Mouse (Mus musculus): ENCODE data around the gene Cldn18.

Cldn18 gene

DNA sequence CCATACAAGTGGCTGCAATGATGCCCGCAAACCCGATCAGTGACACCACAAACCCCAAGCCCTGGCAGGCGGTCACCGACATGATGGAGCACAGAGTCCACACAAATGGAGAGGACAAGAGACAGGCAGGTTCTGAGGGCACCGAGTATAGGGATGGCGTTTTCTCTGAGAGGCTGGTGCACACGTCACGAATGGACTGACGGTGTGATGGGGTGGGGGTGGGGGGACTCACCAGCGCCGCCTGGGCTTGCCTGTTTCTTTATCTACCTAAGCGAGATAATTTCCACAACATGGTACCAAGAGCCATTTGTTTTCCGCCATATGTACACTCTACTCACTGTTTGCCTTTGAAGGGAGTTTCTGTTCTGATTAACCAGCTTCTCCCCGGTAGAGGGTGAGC is at the start of gene Cldn18:
Gene Cldn18, minus strand, starts transcription at position 134 of the 400 bp plus-strand sequence.
- DNase-seq (ENCODE audit: low spot score in 2 of 2): no peak

DNA sequence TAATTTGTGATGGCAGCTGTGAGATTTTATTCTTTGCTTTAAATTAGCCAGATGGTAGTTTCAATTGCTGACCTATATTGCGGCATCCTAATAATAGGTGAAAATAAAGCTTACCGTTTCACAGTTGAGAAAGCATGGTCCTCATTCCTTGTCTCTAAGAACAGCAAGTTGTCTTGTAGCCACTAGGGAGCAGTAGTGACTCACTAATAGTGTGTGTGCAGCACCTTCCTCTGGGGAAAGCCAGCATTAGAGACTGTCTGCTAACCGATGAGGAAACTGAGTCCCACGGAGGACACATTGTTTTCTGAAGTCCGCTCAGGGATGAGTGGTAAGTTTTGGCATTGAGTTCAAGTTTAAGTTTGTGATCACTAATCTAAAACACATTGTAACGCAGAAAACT is 46.5 kb upstream of the Cldn18 start:
- DNase-seq (ENCODE audit: low spot score in 2 of 2): no peak

DNA sequence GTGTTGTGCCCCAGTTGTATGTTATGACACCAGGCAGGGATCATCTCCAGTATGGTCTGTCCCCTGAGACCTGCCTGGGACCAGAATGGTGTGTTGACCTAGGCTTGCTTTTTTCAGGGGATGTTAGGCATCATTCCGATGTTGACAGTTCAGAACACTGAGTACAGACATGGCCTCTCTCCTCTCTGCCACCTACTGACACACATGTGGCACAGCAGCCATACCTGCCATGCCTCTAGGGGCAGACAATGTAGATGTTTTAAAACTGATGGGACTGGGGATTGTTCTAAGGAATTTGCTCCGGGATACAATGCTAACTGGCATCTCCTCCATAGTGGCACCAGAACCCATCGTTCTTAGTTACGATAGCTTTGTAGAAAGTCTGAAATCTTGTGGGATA is 33.2 kb upstream of the Cldn18 start:
- DNase-seq (ENCODE audit: low spot score in 2 of 2): no peak

DNA sequence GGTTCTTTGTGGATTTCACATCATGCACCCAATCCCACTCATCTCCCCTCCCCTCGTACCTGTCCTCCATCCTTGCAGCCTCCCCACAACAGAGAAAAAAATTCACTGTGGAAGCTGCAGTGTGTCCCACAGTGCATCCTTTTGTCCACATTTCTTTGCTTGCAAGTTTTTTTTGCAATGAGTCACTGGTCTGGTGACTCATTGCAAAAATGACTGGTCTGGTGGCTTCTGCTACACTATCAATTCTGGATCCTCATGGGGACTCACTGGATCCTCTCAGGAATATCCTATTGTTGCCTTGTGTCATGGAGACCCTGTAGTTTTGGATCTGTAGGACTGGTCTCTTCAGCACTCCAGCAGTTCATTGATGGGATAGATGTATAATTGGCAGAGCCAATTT is 31.2 kb upstream of the Cldn18 start:
- DNase-seq (ENCODE audit: low spot score in 2 of 2): no peak

DNA sequence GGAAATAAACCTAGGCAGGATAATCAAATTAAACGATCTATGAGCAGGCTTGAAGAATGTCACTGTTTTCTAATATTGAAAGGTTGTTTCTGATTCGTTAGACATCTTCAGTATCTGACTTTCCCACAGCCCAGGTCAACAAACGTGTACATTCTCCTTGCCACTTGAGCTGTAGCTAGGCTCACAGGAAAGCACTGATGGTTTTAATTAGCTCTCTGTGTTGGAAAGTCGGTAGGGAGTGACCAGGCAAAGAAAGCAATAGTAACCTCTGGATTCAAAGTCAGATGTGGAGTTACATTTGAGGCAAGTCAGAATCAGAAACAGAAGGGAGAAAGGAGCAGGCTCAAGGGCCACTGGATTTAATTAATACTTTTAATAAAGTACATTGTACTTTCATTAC is 30.7 kb upstream of the Cldn18 start:
- no peak for DNase-seq (ENCODE audit: low spot score in 2 of 2)

DNA sequence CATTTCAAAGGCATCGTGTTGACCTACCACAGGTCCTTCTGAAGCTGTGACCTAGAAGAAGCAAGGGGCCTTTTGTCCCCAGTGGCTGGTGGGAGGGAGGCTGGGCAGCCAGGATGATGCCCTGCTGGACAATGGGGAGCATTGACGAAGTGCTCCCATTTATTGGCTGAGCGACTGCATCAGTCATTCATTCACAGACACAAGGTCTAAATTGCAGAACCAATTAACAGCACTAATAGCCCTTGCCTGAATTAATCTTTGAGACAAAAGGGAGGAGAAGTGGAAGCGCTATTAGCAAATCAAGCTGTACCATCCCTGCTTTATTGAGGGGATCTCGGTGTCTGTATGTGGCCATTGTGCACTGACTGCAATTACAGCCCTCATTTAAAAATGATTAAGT is 27.5 kb upstream of the Cldn18 start:
- no peak for DNase-seq (ENCODE audit: low spot score in 2 of 2)

DNA sequence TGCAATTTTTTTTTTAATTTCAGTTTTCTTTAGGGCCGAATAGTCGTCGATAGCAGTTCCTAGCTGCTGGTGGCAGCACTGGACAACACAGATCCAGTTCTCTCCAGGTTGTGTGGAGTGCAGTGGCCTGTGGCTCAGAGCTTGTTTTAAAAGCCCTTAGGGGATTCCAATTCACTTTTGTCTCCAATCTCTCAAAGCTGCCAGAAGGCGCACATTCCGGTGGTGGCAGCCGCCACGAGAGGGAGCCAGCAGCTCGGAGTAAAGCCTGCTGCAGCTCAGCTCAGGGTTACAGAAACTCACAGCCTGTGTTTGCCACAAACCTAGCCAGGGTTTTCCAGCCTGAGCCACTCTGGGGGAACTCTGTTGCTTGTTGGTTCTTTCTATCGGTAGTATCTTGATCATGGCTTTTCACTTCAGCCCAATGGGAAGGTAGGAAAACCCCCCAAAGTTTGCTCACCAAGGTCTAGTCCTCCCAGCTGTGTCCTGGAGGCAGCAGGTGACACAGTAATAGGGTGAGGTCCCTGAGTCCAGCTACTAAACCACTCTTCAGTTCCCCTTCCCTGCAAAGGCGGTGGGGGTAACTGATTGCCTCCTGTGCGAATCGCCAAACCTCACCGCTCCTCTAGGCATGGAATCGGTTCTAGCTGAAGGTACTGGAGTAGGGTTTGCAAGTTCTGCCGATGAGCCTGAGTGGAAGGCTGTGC is 13.0 kb upstream of the Cldn18 start:
- DNase-seq (ENCODE audit: low spot score in 2 of 2): no peak

DNA sequence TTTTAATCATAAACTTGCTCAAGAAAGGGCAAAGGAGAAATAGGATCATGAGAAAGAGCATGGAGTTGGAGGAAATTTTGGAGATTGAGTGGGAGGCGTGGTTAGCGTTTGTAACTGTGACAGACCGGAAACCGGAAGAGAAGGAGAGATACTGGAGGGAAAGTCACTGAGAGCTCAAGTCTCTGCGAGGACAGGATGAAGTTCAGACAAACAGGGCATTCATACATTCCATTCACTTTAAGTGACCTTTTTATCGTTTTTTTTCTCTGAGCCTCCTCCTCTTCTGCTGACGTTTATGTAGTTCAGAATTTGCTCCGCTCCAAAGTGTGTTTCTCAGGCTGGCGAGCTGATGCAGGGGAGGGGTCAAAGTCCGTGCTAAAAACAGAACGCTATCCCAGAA is 10.8 kb upstream of the Cldn18 start:
- DNase-seq (ENCODE audit: low spot score in 2 of 2): no peak

DNA sequence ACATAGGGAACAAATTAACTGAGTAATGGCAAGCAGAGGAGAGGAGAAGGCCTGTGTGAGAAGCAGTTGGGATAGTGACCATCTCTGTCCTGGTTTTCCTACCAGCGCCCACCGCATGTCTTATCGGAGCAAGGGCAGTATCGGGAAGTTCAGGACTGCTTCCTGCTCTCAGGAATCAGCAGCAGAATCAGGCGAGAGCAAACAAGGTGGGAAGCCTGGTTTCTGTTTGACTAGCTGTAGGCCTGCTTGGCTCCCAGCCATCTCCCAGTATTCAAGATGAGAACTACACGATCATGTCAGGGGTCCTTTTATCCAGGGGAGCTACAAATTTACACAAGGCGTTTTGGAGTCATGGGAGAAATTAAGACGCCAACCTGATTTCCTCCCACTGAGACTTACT is 8.2 kb upstream of the Cldn18 start:
- DNase-seq (ENCODE audit: low spot score in 2 of 2): no peak

DNA sequence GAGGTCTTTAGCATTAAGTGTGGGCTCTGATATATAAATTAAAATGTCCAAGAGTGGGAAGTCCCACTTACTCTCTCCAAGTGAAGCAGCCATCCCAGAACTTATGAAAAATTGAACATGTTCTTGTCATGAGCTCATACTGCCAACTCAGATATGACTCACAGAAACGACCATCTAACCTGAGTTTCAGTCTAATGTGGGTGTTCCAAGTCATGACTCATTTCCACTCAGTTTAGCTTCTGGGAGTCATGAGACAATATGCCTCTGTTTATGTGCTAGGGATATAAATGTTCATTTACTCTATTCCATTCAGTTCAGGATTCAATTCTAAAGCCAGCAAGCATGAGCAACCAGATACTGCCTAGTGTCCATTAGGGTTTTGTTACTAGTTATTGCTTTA is 2.9 kb upstream of the Cldn18 start:
- DNase-seq (ENCODE audit: low spot score in 2 of 2): no peak

DNA sequence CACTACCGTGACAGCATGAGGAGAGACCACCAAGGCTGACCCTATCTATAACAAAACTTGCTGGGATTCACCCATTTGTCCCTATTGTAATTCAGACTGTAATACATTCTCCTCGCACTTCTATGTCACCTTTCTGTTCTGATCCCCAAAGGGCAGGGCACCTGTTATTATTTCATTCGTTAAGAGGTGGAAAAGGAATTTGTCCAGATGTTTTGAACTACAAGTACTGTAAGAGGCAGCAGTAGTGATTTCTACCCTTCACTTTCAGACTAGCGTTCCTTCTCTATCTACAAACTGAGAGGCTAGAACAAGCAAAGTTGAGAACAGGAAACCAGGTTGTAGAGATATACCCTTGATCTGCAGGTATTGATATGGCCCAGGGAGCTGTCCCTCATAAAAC is 6.8 kb downstream of the Cldn18 start:
- no peak for DNase-seq (ENCODE audit: low spot score in 2 of 2)

DNA sequence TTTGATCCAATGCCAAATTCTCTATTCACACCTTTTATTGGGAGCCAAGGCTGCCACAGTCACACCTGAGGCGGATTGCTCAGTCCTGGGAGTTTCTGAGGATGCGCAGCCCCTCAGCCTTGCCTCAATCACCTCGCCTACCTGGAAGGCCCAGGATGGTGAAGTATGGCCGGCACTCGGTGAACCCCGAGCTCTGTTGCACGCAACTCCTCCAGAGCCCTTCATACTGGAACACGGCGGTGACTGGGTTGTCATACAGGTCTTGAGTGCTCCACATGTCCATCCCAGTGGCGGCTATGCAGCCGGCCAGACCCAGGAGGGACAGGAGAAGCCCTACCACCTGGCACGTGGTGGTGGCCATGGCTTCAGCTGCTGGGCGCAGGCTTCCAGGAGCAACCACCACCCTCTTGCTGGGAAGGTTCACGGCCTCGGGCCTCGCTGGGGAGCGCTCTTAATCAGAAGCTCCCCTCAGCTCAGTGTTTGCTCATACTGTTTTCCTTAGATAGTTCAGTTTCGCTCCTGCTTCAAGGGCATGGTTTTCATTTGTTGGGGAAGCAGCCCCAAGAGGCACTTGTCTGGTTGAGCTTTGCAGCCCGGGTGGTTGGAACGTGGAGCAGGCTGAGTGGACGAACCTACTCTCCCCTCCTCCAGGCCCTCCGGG is 7.3 kb downstream of the Cldn18 start:
- DNase-seq (ENCODE audit: low spot score in 2 of 2): no peak

DNA sequence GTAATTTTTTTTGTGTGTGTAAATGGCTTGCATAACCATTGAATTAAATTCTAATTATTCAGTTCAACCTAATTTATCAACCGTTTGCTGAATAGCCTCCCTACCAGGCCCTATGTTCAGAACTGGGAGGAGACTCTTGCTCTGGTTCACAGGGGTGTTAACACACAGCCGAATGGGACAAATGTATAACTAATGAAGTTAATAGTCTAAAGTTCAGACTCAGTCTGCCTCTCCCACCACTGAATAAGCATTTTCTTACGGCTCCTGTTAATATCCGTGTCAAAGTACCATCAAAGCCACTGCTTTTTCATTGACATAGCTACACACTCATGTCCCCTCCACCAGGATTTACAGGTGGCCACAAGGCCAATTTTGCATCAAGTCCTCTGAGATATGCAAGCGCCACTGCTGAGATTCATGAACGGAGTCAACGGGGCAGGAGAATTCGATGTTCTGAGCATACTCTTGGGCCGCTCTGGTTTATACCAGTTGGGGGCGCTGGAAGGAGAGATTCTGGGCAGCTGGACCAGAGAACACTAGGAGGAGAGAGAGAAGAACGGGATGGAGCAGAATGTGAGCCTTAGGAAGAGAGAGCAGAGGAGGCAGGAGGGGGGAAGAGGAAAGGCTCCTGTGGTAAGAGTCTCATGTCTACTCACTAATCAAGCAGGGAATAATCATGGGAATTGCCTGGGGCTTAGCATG is 9.5 kb downstream of the Cldn18 start:
- DNase-seq (ENCODE audit: low spot score in 2 of 2): no peak

DNA sequence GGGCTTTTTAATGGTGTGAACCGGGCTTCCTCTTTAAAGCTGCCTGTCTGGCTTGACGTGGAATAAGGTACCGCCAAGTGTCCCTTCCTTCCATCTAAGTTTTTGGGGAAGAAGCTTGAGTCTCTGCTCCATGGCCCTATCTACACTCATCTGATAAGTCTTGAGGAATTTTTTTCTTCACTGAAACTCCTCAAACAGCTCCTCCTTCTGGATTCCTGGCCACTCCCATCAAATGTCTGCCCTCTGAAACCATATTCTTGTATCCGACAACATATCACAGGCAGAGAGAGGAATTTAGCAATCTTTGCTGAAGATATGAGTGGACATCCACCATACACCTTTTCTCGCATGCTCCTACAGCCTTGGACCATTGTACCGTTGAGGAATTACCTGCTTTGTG is 10.8 kb downstream of the Cldn18 start:
- no peak for DNase-seq (ENCODE audit: low spot score in 2 of 2)

DNA sequence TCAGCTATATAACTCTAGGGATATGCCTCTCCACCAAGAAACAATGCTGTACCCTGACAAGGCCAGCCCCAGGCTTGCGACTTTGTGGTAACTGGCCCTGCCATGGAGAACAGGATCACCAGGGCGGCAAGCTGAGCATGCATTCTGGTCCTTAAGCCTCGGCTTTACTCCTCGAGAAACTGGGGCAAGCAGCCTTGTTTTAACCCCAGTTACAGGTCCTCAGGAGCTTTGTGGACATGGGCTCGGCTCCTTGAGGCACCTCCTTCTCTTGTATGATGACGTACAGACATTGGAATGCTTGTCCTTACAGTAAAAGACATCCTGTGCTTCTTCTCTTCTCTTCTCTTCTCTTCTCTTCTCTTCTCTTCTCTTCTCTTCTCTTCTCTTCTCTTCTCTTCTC is 13.4 kb downstream of the Cldn18 start:
- no peak for DNase-seq (ENCODE audit: low spot score in 2 of 2)

DNA sequence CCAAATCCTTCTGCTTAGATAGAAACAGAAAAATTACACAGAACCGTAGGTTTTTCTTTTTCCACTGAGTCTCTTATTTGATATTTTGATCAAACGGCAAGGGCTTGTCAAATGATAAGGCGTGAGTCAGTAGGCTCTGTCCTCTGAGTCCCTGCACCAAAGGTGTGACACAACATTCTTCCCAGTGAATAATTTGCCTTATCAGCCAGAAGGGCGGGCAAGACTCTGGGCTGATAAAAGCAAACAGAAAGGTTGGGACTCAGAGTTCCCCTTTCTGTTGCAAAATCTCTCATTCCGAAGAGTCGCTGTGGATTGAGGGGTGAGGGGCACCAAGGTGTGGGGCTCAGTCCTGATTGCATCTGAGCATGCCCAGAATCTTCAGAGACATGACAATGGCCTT is 14.9 kb downstream of the Cldn18 start:
- DNase-seq (ENCODE audit: low spot score in 2 of 2): no peak

DNA sequence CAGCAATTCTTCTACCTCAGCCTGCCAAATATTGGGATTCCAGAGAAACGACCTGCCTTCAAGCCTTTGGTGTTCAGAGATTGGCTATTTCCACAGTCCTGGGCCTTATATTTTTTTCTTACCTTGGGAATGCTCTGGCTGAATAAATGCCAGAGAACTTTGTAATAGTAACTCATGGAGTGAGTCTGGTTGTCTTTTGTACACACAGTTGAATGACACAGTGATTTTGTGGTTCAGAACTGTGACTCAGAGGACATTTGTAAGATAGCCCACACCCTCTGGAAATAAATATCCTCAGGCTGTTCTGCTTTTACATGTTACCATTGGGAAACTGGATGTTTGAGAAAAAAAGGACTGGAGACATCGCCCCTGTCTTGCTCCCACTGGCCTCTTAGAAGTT is 15.9 kb downstream of the Cldn18 start:
- DNase-seq (ENCODE audit: low spot score in 2 of 2): no peak

DNA sequence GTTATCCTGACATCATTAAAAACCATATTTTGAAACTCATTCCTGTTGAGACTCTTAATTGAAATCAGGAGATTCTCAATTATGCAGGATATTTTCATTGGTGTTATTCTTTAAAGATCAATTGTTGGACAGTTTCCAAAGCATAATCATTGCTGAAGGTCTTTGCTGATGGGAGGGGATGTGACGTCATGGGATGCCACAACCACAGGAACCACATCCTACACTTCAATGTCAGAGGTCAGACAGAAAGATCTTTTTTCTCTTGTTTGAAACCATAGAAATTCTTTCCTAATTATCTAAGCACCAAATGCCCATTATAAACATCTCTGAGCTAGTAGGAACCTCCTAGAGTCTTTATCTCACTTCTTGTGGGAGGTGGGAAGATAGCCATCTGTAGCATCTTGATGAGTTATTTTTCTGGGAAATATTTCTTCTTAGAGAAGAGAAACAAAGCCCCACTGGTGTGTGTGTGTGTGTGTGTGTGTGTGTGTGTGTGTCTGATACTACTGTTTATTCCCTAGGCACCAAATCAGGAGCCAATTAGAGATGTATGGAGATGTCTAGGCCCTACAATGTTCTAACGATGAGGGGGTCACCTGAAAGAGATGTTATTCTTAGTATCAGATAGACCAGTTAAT is 17.2 kb downstream of the Cldn18 start:
- DNase-seq (ENCODE audit: low spot score in 2 of 2): no peak

DNA sequence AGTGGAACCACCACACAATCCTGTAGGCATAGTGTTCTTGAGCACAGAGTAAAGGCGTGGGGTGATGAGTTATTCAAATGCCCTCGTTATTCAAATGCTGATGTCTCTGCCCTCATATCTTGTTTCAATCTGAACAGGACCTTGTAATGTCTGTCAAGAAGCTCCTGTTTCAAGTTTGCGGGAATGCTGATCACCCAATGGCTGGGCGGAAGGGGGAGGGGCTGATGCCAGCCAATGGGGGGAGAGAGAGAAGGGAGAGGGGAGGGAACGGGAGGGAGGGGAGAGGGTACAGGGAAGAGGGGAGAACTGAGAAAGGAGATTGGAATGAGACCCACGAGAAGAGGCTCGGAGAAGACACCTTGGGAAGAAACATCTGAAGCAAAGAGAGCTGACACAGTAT is 22.1 kb downstream of the Cldn18 start:
- DNase-seq (ENCODE audit: low spot score in 2 of 2): no peak

DNA sequence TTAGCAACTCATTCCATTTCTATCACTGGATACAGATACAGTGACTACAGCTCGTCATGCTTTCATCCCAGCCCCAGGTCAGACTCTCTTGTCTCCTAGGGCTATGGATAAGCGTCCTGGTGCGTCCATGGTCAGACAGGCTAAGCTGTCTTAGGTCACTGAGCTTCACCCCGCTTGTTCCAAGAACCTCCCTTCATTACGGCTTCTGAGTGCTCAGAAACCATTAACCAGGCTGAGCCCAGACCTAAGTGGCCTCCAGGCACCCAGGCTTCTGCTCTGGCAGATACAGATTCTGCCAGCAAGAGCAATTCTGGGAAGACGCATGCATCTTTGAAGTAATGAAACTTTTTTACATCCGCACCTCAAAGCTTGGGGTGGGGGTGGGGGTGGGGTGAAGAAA is 26.7 kb downstream of the Cldn18 start:
- no peak for DNase-seq (ENCODE audit: low spot score in 2 of 2)

DNA sequence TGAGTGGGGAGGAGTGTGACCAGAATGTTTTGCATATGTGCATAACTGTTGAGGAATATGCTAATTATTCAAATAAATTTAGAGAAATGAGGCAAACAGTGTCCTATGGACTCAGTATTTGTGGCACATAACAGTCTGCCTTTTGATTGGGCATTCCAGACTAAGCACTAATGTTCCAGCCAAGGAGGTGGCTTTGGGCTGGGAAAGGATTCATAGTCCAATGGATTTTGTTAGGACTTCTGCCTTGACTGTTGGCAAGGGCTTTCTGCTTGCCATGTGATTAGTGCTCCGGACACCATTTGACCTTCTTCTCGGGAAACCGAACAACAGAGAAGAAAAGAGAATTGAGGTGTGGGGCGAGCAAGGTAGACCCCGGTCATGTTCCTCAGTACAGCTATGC is 27.3 kb downstream of the Cldn18 start:
- no peak for DNase-seq (ENCODE audit: low spot score in 2 of 2)

DNA sequence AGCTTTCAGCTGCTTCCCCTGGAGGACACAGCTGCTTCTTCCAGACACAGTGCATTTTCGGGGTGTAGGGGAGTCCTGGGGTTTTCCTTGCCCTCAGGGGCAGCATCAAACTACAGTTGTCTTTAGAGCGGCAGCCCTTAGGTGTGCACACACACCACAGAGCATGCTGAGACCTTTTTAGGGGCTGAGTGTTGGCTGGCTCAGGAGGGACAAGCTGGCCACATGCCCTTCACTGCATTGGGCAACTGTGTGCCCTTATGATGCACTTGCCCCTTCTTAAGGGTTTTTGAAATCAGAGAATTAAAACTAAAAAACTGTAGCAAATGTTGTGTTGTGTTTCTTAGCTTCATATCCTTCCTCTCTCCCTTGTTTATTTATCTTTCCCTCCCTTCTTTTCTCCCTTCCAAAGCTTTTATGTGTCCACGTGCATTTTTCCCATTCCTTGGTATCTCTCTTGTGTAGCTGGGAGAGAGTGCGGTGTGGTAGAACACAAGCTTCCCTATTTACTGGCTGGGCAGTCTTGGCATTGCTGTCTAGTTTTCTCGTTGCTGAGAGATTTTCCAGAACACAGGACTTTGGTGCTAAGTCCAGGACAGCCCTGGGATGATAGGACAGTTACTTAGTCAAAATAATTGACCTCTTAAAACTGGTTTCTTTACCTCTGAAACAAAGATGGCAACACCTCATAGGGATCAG is 31.4 kb downstream of the Cldn18 start:
- no peak for DNase-seq (ENCODE audit: low spot score in 2 of 2)

Measured in spleen, postnatal 10 days (tissue).